Mouse (Mus musculus) T-cell, adult 2 months (primary cell): Measurements from ENCODE around the gene Dnmt1.

Experiments used
- DNase-seq: peaks from one replicate; pipeline ENCODE4 v3.0.0; 2022; ENCODE audit warnings: low spot score

The Dnmt1 gene

GRCm38 (mm10) chr9:20943396-20943795 is 16.3 kb downstream of the Dnmt1 start:
- no peak for DNase-seq

DNA sequence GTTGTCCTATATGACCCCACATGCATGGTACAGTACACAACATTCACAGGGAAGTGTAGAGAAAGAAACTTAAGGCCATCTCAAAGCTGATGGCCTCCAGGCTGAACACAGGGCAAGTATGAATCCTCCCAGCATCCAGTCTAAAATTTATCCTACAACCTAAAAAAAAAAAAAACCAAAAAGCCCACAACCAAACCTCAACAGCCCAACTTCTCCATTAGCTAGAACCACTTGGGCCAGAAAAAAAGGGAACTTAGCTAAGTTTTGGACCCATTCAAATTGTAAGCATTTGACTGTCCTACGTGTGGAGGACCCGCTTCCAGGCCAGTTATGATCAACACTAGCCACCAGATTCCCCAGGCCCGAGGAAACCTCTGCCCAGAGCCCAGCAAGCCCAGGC is 36.4 kb downstream of the Dnmt1 start:
- no peak for DNase-seq

- DNase-seq = peak; percentile 55
Measured at GRCm38 (mm10) chr9:20916160-20916559, 43.5 kb downstream of the Dnmt1 start.

GRCm38 (mm10) chr9:20909948-20910347 is 49.7 kb downstream of the Dnmt1 start:
- no peak for DNase-seq

- no peak for DNase-seq
Measured at GRCm38 (mm10) chr9:20902174-20902491, 57.6 kb downstream of the Dnmt1 start.

GRCm38 (mm10) chr9:20901466-20902173 is 58.1 kb downstream of the Dnmt1 start:
- DNase-seq = peak; percentile 74

GRCm38 (mm10) chr9:20898511-20899073 is 61.1 kb downstream of the Dnmt1 start, which contains the start of gene Eif3g:
Eif3g (minus strand) TSS chr9:20898623.
- DNase-seq = peak; percentile 87

- DNase-seq = peak; percentile 10
Measured at GRCm38 (mm10) chr9:20897736-20898510, 61.8 kb downstream of the Dnmt1 start.

DNA sequence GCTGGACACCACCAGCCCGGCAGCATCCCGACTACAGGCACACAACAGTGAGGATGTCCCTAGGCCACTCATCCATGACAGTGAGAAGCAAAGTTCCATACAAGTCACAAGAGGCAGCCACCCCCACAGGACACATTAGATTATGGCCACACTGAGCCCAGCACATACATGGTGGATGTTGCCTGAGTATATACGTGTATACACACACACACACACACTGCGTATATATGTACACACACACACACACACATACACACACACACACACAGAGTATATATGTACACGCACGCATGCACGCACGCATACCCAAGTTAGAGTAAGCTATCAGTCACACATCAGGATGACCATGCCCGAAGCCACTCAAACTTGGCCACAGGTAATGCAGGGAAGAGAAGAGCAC is 64.3 kb downstream of the Dnmt1 start:
- DNase-seq = no peak

GRCm38 (mm10) chr9:20894629-20895028 is 65.1 kb downstream of the Dnmt1 start:
- DNase-seq = no peak

GRCm38 (mm10) chr9:20893590-20894343 is 65.9 kb downstream of the Dnmt1 start:
- DNase-seq = no peak

- DNase-seq = no peak
Measured at GRCm38 (mm10) chr9:20893069-20893468, 66.6 kb downstream of the Dnmt1 start.

- no peak for DNase-seq
Measured at GRCm38 (mm10) chr9:20892104-20892653, 67.5 kb downstream of the Dnmt1 start.

DNA sequence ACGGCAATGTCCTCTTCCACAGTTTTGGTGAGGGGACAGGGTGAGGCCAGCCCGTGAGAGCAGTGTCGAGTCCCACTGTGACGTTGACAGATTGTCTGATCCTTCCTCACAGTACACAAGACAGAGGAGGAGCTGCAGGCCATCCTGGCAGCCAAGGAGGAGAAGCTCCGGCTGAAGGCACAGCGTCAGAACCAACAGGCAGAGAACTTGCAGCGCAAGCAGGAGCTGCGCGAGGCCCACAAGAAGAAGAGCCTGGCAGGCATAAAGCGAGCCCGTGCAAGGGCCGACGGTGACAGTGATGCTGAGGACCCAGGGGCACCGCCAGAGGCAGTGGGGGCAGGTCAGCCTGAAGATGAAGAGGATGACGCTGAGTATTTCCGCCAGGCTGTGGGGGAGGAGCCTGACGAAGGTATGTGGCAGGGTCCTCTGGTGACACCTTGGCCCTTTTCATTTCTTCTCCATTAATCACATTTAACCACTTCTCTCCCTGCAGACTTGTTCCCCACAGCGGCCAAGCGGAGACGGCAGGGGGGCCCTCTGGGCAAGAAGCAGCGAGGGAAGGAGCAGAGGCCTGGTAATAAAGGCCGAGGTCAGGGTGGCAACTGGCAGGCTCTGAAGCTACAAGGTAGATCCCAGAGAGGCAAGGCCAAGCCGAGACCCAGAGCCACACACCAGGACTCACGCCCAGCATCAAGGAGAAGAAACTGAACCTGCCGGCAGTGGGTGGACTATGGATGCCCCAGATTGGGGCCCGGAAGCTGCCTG is 68.2 kb downstream of the Dnmt1 start:
- no peak for DNase-seq

DNA sequence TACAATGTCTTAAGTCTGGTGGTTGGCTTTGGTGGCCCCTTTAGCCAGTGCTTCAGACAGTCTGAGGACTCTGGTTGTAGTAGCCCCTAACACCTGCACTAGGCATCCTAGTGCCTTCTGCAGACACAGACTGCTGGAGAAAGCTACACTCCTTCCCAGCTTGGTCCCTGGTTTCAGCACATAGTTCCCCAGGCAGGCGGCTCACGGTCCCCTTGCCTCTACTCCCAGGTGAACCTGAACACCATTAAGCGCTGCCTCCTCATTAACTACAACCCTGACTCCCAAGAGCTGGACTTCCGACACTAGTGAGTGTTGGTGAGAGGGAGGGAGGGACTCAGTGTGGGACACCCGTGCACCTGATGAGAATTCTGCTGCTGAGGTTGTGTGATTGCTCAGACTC is 69.3 kb downstream of the Dnmt1 start:
- no peak for DNase-seq

- no peak for DNase-seq
Measured at GRCm38 (mm10) chr9:20889185-20890141, 70.2 kb downstream of the Dnmt1 start.

GRCm38 (mm10) chr9:20888386-20888765 is 71.3 kb downstream of the Dnmt1 start:
- no peak for DNase-seq

DNA sequence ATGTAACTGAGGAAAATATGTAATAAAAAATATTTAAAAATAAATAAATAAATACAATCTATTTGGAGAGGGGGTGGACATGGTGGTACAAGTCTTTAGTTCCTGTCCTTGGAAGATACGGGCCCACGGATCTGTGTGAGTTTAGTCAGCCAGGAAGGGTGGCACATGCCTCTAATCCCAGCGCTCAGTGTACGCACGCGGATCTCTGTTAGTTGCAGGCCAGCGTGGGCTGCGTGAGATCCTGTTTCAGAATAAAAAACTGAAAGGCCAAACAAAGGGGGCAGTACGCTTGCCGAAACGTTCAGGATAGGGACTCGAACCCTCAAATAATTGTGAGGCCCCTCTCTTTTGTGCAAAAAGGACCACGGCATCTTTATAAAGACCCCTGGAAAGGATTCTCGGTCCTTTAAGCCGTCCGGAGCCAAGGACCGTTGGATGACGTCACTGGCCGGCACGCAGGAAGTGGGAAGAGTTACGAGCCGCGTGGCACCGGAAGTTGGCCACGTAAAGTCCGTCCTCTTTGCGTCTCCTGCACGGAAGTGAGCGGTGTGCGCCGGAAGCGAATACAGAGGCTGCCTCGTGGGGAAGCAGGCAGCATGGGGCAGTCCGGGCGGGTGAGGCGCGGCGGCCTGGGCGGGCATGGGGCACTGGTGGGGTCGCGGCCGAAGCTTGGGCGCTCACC is 71.8 kb downstream of the Dnmt1 start, which contains the start of gene Ppan:
Gene Ppan, plus strand, starts transcription at position 472 of the 682 bp plus-strand sequence.
- peak; percentile 93 for DNase-seq

DNA sequence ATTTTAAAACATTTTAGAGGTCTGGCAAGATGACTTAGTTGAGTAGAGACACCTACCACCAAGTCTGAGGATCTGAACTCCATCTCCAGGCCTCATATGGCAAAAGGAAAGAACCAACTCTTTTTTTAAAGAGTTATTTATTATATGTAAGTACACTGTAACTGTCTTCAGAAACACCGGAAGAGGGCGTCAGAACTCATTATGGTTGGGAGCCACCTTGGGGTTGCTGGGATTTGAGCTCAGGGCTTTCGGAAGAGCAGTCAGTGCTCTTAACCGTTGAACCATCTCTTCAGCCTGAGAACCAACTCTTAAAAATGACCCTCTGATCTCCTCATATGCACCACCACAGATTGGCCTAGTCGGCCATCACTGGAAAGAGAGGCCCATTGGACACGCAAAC is 72.5 kb downstream of the Dnmt1 start:
- no peak for DNase-seq

- DNase-seq = no peak
Measured at GRCm38 (mm10) chr9:20886563-20886962, 73.1 kb downstream of the Dnmt1 start.
